Mouse (Mus musculus) erythroblast, embryonic 14.5 days (primary cell): ENCODE measurements at regions not wholly inside any gene's neighbourhood (a gene's known extent, or its start where the extent isn't known, plus 50 kb on each side); places are given as distances from the start of the nearest gene placed in this dataset.

Experiments
- H3K27me3 ChIP-seq: 2 replicates; pipeline ENCODE4 v1.6.1; 2012; ENCODE audit warnings: inconsistent platforms; ENCODE audit not compliant: control insufficient read depth
- H3K36me3 ChIP-seq: 2 replicates; pipeline ENCODE4 v1.6.1; 2012; ENCODE audit warnings: mild to moderate bottlenecking, inconsistent platforms; ENCODE audit not compliant: control insufficient read depth
- H3K4me1 ChIP-seq: 2 replicates; pipeline ENCODE4 v1.6.1; 2012; ENCODE audit warnings: inconsistent platforms; ENCODE audit not compliant: control insufficient read depth
- H3K4me3 ChIP-seq: replicated peaks from 2 replicates; pipeline ENCODE3; 2012; ENCODE audit warnings: moderate library complexity, mild to moderate bottlenecking, inconsistent platforms
- H3K9me3 ChIP-seq: 2 replicates; pipeline ENCODE4 v1.6.1; 2012; ENCODE audit warnings: low read length, inconsistent platforms, mixed read lengths; ENCODE audit not compliant: control insufficient read depth
- GATA1 ChIP-seq: IDR thresholded peaks from 2 replicates; pipeline ENCODE4 v1.6.1; 2012; ENCODE audit warnings: low read length, inconsistent platforms, mixed read lengths
- TAL1 ChIP-seq: IDR thresholded peaks from 3 replicates; pipeline ENCODE4 v1.6.1; 2012; ENCODE audit warnings: low read length, inconsistent platforms, mixed read lengths

DNA sequence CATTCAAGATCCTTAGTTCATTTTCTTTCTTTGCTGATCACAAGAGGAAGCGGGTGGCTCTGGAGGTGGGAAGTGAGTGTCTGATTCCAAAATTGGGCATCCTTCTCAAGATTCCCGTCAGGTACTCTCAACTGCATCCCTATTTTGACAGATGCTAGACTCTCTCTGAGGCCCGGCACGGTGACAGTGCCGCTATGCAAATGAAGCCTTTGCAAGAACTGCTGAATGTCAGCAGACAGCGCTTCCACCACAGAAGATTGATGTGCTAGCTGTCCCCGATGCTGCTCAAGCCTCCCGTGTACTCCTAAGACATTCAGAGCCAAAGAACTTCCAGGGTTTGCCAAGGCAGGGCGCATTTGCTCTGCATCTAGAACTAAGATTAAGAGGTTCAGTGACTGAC lies 50.9 kb upstream of the Cpne4 start:
- Histone ChIP-seq H3K27me3 (no peaks in the 10 kb centered on the region), H3K4me3 (no peak overlapping the region), H3K9me3 (peaks cover 20% of the 10 kb centered on the region), H3K36me3 (no peaks in the 10 kb centered on the region), H3K4me1 (no peaks in the 10 kb centered on the region)
- TF ChIP-seq GATA1: no peak
- TF ChIP-seq TAL1: no peak

DNA sequence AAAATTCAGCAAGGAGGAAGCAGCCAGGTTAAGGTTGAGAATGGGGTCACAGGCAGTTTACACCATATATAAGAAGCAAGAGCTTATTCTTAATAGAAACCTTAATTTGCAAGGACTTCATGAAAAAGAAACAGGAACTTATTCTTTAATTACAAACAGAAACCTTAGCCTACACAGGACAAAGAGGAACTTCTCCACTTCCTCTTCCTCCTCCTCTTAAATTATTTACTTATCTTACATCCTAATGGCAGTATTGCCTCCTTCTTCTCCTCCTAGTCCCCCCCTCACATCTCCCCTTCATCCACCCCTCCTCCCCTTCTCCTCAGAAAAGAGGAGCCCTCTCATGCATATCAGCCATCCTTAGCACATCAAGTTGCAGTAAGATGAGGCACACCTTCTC lies 56.4 kb upstream of the Cpne4 start:
- Histone ChIP-seq H3K4me1 (no peaks in the 10 kb centered on the region), H3K36me3 (no peaks in the 10 kb centered on the region), H3K9me3 (peaks cover 7% of the 10 kb centered on the region), H3K27me3 (no peaks in the 10 kb centered on the region), H3K4me3 (no peak overlapping the region)
- no peak for TF ChIP-seq GATA1

DNA sequence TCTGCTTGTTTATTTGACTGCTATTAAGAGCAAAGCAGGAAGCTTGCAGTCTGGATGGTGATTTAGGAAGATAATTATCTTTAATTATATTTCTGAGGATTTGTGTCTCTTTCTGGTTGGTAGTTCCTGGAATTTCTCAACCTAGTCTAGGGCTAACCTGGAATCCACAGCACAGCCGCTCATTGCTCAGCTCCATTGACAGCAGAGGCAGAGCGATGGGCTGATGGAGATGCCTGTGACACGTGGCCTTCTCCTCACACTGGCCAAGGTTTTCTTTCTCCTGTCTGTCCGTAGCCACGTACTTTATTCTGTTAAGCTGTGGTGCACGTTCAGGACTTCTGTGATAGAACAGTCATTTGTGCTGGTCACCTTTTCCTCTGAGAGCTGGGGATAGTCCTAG lies 57.7 kb upstream of the Cpne4 start:
- H3K36me3 ChIP-seq: no peaks in the 10 kb centered on the region
- H3K4me1 ChIP-seq: no peaks in the 10 kb centered on the region
- TF ChIP-seq GATA1 (no peak), TAL1 (no peak)
- no peak overlapping the region for H3K4me3 ChIP-seq
- peaks cover 2% of the 10 kb centered on the region for H3K9me3 ChIP-seq
- no peaks in the 10 kb centered on the region for H3K27me3 ChIP-seq

DNA sequence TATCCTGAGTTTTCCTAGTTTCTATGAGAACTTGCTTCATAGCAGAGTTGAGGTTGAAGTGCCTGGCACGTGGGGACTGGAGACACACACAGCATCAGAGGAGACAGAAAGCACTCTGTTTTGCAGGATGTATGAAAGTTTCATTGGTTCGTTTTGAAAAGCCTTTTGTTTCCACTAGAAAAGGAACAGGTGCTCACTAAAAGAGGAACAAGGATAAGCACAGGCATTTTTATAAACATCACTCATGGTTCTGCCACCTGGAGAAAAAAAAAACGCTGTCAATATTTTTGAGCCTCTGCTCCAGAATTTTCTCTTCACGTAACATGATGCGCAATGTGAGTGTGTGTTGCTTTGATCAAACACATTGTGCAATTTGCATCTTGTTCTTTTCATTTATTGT lies 64.6 kb upstream of the Cpne4 start:
- Histone ChIP-seq H3K4me3 (no peak overlapping the region), H3K36me3 (no peaks in the 10 kb centered on the region), H3K27me3 (no peaks in the 10 kb centered on the region), H3K4me1 (no peaks in the 10 kb centered on the region), H3K9me3 (no peaks in the 10 kb centered on the region)
- TF ChIP-seq GATA1 (no peak), TAL1 (no peak)

DNA sequence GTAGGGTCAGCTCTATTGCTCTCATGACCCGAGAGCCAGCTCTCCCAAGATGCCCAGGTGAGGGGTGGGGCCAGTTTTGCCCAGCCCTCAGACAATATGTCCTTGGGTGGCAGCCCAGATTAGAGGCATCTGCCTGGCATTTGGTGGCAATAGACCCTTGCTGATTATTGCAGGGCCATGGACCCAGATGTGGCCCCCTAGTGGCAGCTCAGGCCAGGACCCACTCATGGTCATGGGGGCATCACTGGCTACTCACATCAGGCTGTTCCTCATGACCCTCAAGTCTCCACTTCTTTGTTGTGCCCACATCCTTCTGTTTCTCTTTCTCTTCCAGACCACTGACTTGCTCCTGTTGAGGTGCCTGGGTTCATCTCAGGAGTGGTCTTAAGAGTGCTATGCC lies 66.4 kb upstream of the Cpne4 start:
- no peak overlapping the region for H3K4me3 ChIP-seq
- no peaks in the 10 kb centered on the region for H3K27me3 ChIP-seq
- no peaks in the 10 kb centered on the region for H3K9me3 ChIP-seq
- H3K4me1 ChIP-seq: no peaks in the 10 kb centered on the region
- no peak for TF ChIP-seq TAL1
- no peak for TF ChIP-seq GATA1
- H3K36me3 ChIP-seq: no peaks in the 10 kb centered on the region

DNA sequence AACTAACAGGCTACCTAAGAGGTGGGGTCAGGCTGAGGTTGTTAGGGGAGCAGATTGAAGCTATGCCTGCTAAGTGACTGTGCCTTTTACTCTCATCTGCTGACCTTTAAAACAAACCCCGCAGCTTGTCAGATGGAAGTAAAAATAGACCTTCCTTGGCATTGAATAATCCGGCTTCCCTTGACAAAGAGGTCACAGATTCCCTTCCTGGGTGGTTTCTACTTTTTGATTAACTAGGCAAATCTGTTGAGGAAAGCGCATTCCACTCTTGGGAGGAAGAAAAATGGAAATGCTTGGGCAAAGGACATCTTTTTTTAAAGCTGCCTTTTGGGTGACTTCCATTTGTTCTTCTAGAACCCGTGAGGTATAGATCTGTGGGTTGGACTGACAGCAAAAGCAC lies 72.3 kb upstream of the Cpne4 start:
- H3K4me3 ChIP-seq: no peak overlapping the region
- no peak for TF ChIP-seq GATA1
- TF ChIP-seq TAL1: no peak

DNA sequence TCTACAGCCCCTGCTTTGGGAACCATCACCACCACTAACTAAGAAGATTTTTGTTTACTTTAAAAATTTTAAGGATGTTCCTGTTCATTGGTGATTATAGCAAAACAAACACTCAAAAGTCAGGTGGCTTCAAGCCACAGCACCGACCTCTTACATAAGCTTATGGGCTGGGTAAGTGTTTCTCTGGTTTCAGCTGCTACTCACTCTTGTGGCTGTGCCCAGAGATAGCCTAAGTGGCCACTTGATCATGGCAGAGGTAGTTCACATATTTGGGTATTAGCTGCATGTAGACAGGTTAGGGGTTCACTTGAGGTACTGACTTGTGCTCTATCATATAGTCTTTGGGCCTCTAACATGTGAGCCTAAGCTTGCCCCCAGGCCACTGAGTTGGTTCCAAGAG lies 79.8 kb upstream of the Cpne4 start:
- Histone ChIP-seq H3K4me3 (no peak overlapping the region), H3K4me1 (no peaks in the 10 kb centered on the region), H3K27me3 (no peaks in the 10 kb centered on the region), H3K9me3 (no peaks in the 10 kb centered on the region), H3K36me3 (no peaks in the 10 kb centered on the region)
- TF ChIP-seq TAL1 (no peak), GATA1 (no peak)

More for the DNA sequence above, 72.3 kb upstream of the Cpne4 start:
- no peaks in the 10 kb centered on the region for H3K9me3 ChIP-seq
- H3K4me1 ChIP-seq: no peaks in the 10 kb centered on the region
- no peaks in the 10 kb centered on the region for H3K27me3 ChIP-seq
- H3K36me3 ChIP-seq: no peaks in the 10 kb centered on the region

DNA sequence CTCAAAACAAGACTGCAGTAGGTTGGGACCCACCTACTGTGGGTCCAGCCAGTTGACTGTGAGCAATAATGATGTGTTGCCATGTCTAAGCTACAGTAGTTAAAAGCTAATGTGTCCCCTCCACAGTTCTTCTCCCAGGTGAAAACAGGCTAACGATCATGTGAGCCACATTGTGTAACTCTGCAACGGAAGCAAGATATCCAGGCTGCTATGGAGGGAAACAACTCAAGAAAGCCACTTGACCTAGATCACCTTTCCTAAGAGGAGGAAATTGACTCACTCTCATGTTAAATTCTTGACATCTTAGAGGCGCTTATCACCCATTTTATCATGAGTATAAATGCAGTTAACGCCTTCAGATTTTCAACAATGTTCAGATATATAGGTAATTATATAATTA lies 83.4 kb upstream of the Cpne4 start:
- H3K9me3 ChIP-seq: no peaks in the 10 kb centered on the region
- no peaks in the 10 kb centered on the region for H3K36me3 ChIP-seq
- TF ChIP-seq GATA1 (no peak), TAL1 (no peak)
- H3K4me3 ChIP-seq: no peak overlapping the region
- no peaks in the 10 kb centered on the region for H3K27me3 ChIP-seq
- H3K4me1 ChIP-seq: no peaks in the 10 kb centered on the region

DNA sequence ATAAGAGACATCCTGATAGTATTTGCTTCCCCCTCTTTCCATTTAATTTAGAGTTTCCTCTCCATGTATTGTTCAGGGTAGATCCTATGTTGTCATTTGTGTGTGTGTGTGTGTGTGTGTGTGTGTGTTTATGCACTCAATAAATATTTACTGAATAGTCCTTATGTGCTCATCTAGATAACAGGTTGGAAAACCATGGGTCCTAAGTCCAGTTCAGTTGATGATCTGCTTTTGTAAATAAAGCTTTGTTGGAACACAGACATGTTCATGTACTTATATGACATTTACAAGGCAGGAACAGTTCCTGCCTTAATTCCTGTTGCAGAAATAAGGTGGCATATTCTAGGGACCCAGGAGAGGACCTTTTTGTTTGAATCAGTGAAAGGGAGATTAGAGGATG lies 87.0 kb upstream of the Cpne4 start:
- no peaks in the 10 kb centered on the region for H3K36me3 ChIP-seq
- H3K27me3 ChIP-seq: no peaks in the 10 kb centered on the region
- no peaks in the 10 kb centered on the region for H3K4me1 ChIP-seq
- TF ChIP-seq TAL1 (no peak), GATA1 (no peak)
- no peaks in the 10 kb centered on the region for H3K9me3 ChIP-seq
- no peak overlapping the region for H3K4me3 ChIP-seq

DNA sequence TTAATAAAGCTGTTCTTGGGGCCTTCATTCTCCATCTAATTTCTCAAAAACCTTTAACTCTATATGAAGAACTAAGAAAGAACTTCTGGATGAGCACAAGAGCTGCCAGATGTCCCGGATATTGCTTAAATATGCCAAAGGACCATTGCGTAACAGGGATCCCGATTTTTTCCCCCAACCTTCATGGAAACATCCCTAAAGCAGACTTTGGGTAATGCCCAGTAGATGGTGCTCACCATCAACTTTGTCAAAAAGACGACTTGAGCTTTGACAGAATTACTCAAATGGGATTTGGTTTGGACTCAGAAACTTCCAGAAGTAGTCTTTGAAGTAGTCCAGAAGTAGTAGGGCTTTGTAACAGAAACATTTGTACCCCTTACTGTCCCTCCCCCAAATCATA lies 89.5 kb upstream of the Cpne4 start:
- no peaks in the 10 kb centered on the region for H3K4me1 ChIP-seq
- H3K4me3 ChIP-seq: no peak overlapping the region
- no peaks in the 10 kb centered on the region for H3K9me3 ChIP-seq
- TF ChIP-seq GATA1 (no peak), TAL1 (no peak)
- H3K36me3 ChIP-seq: no peaks in the 10 kb centered on the region
- H3K27me3 ChIP-seq: no peaks in the 10 kb centered on the region
